Mouse (Mus musculus): Measurements from ENCODE around the gene Epgn. TPM values are rescaled to one million over a fixed set of nuclear protein-coding genes. Genes with fewer than 3 reads are reported as not detected.

Gene Epgn
- polyA plus RNA-seq, 1 experiment from 2014 or later: 0.16 TPM

- no peaks in the 10 kb centered on the region for H3K36me3 ChIP-seq
- H3K4me3 ChIP-seq: no peak overlapping the region
- no peaks in the 10 kb centered on the region for H3K9me3 ChIP-seq
- 53% methylated on average over 2 of the region's 2 CpGs for WGBS
- no peaks in the 10 kb centered on the region for H3K27me3 ChIP-seq (replicated peaks)
- H3K9ac ChIP-seq: no peak overlapping the region
- H3K27ac ChIP-seq (replicated peaks): no peak overlapping the region
- H3K4me1 ChIP-seq: peaks cover 20% of the 10 kb centered on the region
- H3K4me2 ChIP-seq: no peak overlapping the region
- no peak for ATAC-seq (ENCODE audit: extremely low read depth, insufficient number of reproducible peaks, low FRiP score, low TSS enrichment)
These were observed 10.5 kb downstream of the Epgn start for GRCm38 (mm10) chr5:91037756-91038155.

- no peak overlapping the region for H3K4me2 ChIP-seq
- no peak overlapping the region for H3K4me3 ChIP-seq
- no peaks in the 10 kb centered on the region for H3K9me3 ChIP-seq
- 11% methylated on average over 2 of the region's 2 CpGs for WGBS
- H3K36me3 ChIP-seq: no peaks in the 10 kb centered on the region
- peaks cover 20% of the 10 kb centered on the region for H3K4me1 ChIP-seq
- no peak overlapping the region for H3K9ac ChIP-seq
- no peak for ATAC-seq (ENCODE audit: extremely low read depth, insufficient number of reproducible peaks, low FRiP score, low TSS enrichment)
- H3K27ac ChIP-seq (replicated peaks): no peak overlapping the region
- no peaks in the 10 kb centered on the region for H3K27me3 ChIP-seq (replicated peaks)
These were observed 11.3 kb downstream of the Epgn start for GRCm38 (mm10) chr5:91038547-91038946.

- no peak overlapping the region for H3K9ac ChIP-seq
- H3K27me3 ChIP-seq (replicated peaks): no peaks in the 10 kb centered on the region
- WGBS: 68% methylated on average over 2 of the region's 2 CpGs
- no peak for ATAC-seq (ENCODE audit: extremely low read depth, insufficient number of reproducible peaks, low FRiP score, low TSS enrichment)
- H3K9me3 ChIP-seq: no peaks in the 10 kb centered on the region
- H3K36me3 ChIP-seq: no peaks in the 10 kb centered on the region
- H3K4me1 ChIP-seq: peaks cover 20% of the 10 kb centered on the region
- H3K4me3 ChIP-seq: no peak overlapping the region
- H3K4me2 ChIP-seq: no peak overlapping the region
- no peak overlapping the region for H3K27ac ChIP-seq (replicated peaks)
These were observed 11.7 kb downstream of the Epgn start for GRCm38 (mm10) chr5:91038963-91039362.

DNA sequence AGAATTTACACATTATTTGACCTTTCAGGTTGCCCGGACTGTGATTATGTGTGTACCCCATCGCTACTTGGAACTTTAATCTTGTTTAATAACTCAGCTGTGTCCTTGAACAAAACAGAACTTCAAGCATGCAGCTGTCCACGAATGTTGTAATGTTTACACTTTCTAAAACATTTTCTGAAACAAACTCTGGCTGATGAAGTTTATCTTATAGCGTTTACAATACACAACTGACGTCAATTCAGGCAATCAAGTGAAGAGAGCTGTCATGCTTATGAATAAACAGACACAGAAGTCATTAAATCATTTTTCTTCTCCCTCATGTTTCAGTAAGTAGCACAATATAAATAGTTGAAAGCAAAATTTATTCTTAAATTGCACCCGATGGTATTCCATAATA is 20.7 kb downstream of the Epgn start:
- Histone ChIP-seq H3K4me1 (no peaks in the 10 kb centered on the region), H3K27ac (replicated peaks) (no peak overlapping the region), H3K9me3 (no peaks in the 10 kb centered on the region), H3K36me3 (no peaks in the 10 kb centered on the region), H3K27me3 (replicated peaks) (no peaks in the 10 kb centered on the region), H3K4me2 (no peak overlapping the region), H3K9ac (no peak overlapping the region), H3K4me3 (no peak overlapping the region)
- no peak for ATAC-seq (ENCODE audit: extremely low read depth, insufficient number of reproducible peaks, low FRiP score, low TSS enrichment)
- 77% methylated on average over 6 of the region's 6 CpGs for WGBS

DNA sequence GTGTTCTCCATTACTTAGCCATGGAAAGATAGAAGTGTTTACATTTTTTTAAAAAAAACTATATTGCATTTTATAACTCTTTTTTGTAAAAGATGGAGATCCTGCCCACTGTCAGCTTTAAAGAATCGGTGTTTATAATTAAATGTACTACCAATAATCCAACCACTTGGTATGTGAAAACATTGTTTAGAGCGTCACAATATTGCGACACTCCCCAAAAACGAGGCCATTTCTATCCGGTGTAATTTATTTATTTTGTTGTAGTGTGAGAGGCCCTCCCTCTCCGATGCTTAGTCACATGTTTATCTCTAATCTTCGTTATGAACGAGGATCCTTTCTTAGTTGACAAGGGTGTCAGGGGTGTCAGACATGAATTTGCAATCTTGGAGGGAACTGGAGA is 21.1 kb downstream of the Epgn start:
- Histone ChIP-seq H3K9me3 (no peaks in the 10 kb centered on the region), H3K36me3 (no peaks in the 10 kb centered on the region), H3K4me2 (no peak overlapping the region), H3K4me1 (no peaks in the 10 kb centered on the region), H3K4me3 (no peak overlapping the region), H3K9ac (no peak overlapping the region), H3K27me3 (replicated peaks) (no peaks in the 10 kb centered on the region), H3K27ac (replicated peaks) (no peak overlapping the region)
- no peak for ATAC-seq (ENCODE audit: extremely low read depth, insufficient number of reproducible peaks, low FRiP score, low TSS enrichment)
- WGBS: 65% methylated on average over 8 of the region's 8 CpGs

DNA sequence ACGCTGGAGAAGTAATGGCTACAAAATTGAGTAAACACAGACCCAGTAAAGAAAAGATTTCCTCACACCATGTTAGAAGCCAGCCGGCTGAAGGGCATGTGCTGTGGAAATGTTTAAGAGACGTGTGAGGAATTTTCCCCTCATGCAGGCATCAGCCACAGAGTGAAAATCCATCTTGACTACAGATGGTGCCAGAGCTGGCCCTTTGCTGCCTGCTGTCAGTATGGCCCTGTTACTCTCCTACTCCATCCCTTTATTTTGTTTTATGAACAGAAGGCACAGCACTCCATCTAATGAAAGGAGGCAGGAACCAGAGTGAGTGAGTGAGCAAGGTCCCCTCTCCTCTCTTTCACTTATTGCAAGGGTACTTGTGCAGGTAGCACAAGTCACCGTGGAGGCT is 45.1 kb downstream of the Epgn start:
- H3K27ac ChIP-seq (replicated peaks): no peak overlapping the region
- H3K4me2 ChIP-seq: no peak overlapping the region
- H3K27me3 ChIP-seq (replicated peaks): peaks cover 14% of the 10 kb centered on the region
- WGBS: 62% methylated on average over 4 of the region's 4 CpGs
- H3K9me3 ChIP-seq: no peaks in the 10 kb centered on the region
- no peak overlapping the region for H3K9ac ChIP-seq
- no peaks in the 10 kb centered on the region for H3K36me3 ChIP-seq
- H3K4me3 ChIP-seq: no peak overlapping the region
- H3K4me1 ChIP-seq: peaks cover 12% of the 10 kb centered on the region; the same call in 1 of the 2 replicates
- no peak for ATAC-seq (ENCODE audit: extremely low read depth, insufficient number of reproducible peaks, low FRiP score, low TSS enrichment)

DNA sequence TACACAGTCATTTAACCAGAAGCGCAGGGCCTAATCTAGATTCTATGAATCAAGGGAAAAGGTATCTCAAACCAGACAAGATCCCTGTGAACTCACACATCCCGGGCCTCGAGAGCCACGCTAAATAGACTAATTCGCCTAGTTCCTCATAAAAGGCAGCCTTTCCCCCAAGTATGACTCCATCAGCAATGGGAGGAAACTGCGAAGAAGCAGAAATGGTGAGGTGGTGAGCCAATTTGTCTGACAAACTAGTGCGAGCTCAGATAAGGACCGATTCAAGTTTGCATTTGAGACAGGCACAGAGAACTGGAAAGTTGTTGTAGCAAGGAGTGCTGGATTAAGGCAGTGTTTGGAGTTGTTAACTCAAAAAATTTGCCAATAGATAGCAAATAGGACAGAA is 46.4 kb downstream of the Epgn start:
- peak overlapping the region; percentile 57 for H3K4me3 ChIP-seq
- no peak overlapping the region for H3K9ac ChIP-seq
- WGBS: 48% methylated on average over 8 of the region's 8 CpGs
- no peak for ATAC-seq (ENCODE audit: extremely low read depth, insufficient number of reproducible peaks, low FRiP score, low TSS enrichment)
- peaks cover 14% of the 10 kb centered on the region for H3K27me3 ChIP-seq (replicated peaks)
- H3K9me3 ChIP-seq: no peaks in the 10 kb centered on the region
- peaks cover 12% of the 10 kb centered on the region; the same call in 1 of the 2 replicates for H3K4me1 ChIP-seq
- H3K4me2 ChIP-seq: peak overlapping the region; percentile 94
- no peak overlapping the region for H3K27ac ChIP-seq (replicated peaks)
- no peaks in the 10 kb centered on the region for H3K36me3 ChIP-seq

DNA sequence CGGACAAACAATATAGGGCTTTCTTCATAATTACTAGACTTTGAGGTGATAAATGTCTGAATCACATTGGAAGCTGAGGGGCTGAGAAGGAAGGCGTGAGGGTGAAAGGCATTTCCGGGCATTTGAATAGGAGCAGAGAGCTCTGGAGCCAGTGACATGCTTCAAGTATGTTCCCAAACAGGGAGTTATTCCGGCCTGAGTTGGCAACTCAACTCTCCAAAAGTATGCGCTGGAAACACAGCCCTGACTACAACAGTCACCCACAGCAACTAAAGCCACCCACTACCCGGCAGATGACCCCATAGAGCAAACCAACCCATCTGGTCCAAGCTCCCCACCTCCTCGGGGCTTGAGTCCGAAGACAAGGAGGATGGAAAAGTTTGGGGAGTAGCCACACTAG is 46.8 kb downstream of the Epgn start:
- Histone ChIP-seq H3K9ac (peak overlapping the region; percentile 73), H3K4me3 (peak overlapping the region; percentile 57), H3K9me3 (no peaks in the 10 kb centered on the region), H3K4me1 (peaks cover 12% of the 10 kb centered on the region; the same call in 1 of the 2 replicates), H3K27ac (replicated peaks) (no peak overlapping the region), H3K4me2 (peak overlapping the region; percentile 94), H3K27me3 (replicated peaks) (peaks cover 14% of the 10 kb centered on the region), H3K36me3 (no peaks in the 10 kb centered on the region)
- ATAC-seq (ENCODE audit: extremely low read depth, insufficient number of reproducible peaks, low FRiP score, low TSS enrichment): no peak
- WGBS: 22% methylated on average over 8 of the region's 8 CpGs

DNA sequence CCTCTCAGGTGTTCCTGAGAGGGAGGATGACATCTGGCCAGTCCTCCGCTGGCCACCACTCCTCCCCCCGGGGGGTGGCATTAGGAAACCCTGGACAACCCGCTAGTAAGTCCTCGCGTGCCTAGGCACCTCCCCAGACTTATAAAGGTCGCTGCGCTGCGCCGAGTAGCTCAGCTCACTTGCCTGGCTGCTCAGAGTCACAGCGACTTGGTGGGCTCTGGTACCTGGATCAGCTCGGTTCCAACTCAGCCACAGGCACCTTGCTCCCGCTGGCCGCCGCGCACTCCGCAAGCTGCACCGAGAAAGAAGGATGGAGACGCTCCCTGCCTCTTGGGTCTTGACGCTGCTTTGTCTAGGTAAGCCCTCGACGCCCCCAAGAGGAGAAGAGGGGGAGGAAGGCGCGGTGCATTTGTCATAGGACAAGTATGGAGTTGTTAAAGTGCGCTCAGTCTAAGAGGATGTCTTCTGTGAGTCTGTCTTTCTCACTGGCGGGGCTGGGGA is 47.2 kb downstream of the Epgn start, which contains the start of gene Ereg:
Gene Ereg (plus strand): TSS at position 173 of the 501 bp plus-strand sequence.
- Histone ChIP-seq H3K36me3 (no peaks in the 10 kb centered on the region), H3K9me3 (no peaks in the 10 kb centered on the region), H3K27ac (replicated peaks) (no peak within 1 kb of the TSS), H3K27me3 (replicated peaks) (peaks cover 14% of the 10 kb centered on the region), H3K4me1 (peaks cover 12% of the 10 kb centered on the region; the same call in 1 of the 2 replicates), H3K9ac (peak within 1 kb of the TSS; percentile 73), H3K4me3 (peak within 1 kb of the TSS; percentile 57), H3K4me2 (peak within 1 kb of the TSS; percentile 94)
- ATAC-seq (ENCODE audit: extremely low read depth, insufficient number of reproducible peaks, low FRiP score, low TSS enrichment): no peak; the same call in 1 of the 2 replicates
- under 1% methylated on average over 25 of the region's 25 CpGs for WGBS

- Histone ChIP-seq H3K9ac (no peak overlapping the region; the same call in 1 of the 2 replicates), H3K4me2 (peak overlapping the region; percentile 94), H3K4me3 (peak overlapping the region; percentile 57), H3K36me3 (no peaks in the 10 kb centered on the region), H3K27ac (replicated peaks) (no peak overlapping the region), H3K27me3 (replicated peaks) (peaks cover 14% of the 10 kb centered on the region), H3K9me3 (no peaks in the 10 kb centered on the region), H3K4me1 (peaks cover 12% of the 10 kb centered on the region; the same call in 1 of the 2 replicates)
- ATAC-seq (ENCODE audit: extremely low read depth, insufficient number of reproducible peaks, low FRiP score, low TSS enrichment): no peak
- 41% methylated on average over 1 of the region's 1 CpGs for WGBS
These were observed 47.8 kb downstream of the Epgn start for GRCm38 (mm10) chr5:91075021-91075420.

DNA sequence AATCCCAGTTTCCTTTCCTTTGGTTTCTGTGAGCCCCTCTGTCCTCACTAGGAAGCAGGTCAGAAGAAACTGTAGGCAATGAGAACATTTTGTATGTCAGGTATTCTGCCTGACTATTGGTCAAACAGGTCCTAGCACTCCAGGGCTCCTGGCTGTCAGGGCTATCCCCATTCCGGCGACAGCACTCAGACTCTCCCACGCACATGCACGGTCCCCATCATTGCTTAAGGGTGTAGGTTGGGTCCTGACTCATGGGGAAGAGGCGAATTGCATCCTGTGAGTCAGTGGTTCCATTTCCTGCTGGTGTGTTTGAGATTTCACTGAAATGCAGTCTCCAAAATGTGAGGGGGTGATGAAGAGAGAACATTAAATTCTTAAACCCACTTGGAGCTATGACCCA is 55.8 kb downstream of the Epgn start:
- no peaks in the 10 kb centered on the region for H3K4me1 ChIP-seq
- no peak overlapping the region for H3K27ac ChIP-seq (replicated peaks)
- no peaks in the 10 kb centered on the region for H3K9me3 ChIP-seq
- H3K27me3 ChIP-seq (replicated peaks): no peaks in the 10 kb centered on the region
- ATAC-seq (ENCODE audit: extremely low read depth, insufficient number of reproducible peaks, low FRiP score, low TSS enrichment): no peak
- no peak overlapping the region for H3K4me2 ChIP-seq
- no peak overlapping the region for H3K4me3 ChIP-seq
- no peak overlapping the region for H3K9ac ChIP-seq
- WGBS: 48% methylated on average over 5 of the region's 5 CpGs
- H3K36me3 ChIP-seq: no peaks in the 10 kb centered on the region

Measured in heart, embryonic 13.5 days (tissue).